Mouse (Mus musculus): ENCODE measurements around the gene Tmbim6.

DNA sequence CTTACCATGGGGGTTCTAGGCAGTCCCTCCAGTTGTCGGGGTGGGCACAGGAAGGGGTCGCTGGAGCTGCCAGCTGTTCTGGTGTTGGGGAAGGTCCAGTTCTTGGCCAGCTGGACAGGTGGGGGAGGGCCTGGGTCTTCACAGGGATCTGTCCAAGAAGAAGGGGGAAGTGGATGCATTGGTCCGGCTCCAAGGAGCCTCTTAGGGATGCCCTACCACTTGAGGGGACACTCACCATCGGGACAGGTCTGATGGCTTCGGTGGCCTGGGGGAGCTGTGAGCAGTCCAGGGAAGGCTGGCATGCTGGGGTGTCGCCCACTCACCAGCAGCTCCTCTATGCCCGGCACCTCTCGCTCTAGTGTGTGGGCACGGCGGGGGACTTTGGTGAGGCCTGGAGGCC lies 30.4 kb downstream of the Tmbim6 start:
- TF ChIP-seq POLR2A (IDR thresholded peaks at IDR 0.05; ENCODE audit: borderline replicate concordance, insufficient read depth, low read length) = no peak
- TF ChIP-seq CTCF (IDR thresholded peaks at IDR 0.05; ENCODE audit: borderline replicate concordance, insufficient read depth, low read depth, low read length) = no peak

Measured in cerebellum, adult 2 months (tissue).